Mouse (Mus musculus) bone marrow, adult 2 months (tissue): ENCODE measurements around the gene Cst7.

Experiments
- CTCF ChIP-seq: fragments of 200-500 bp; IDR thresholded peaks from 2 replicates; pipeline ENCODE4 v1.5.1; 2011; ENCODE audit warnings: low read length, control low read depth; ENCODE audit not compliant: control insufficient read depth, insufficient read depth
- POLR2A ChIP-seq: fragments of 200-500 bp; IDR thresholded peaks from 2 replicates; pipeline ENCODE4 v1.6.1; 2011; ENCODE audit warnings: low read depth, mild to moderate bottlenecking, control low read depth, low read length, borderline replicate concordance; ENCODE audit not compliant: control insufficient read depth

- 0 out of 2 replicates have a peak, but pooled peaks have one; percentile 12 for TF ChIP-seq CTCF
- TF ChIP-seq POLR2A, result no peak
Measured at GRCm38 (mm10) chr2:150608872-150609560, 38.8 kb downstream of the Cst7 start.
